Mouse (Mus musculus) cerebellum, adult (tissue): ENCODE results near the gene Bcas1.

ENCODE experiments used
- ATAC-seq: cut with Nextera tagmentation; 2 replicates; pipeline ENCODE4 v1.9.2; 2017; ENCODE audit warnings: mild to moderate bottlenecking, moderate library complexity, mixed read lengths; ENCODE audit not compliant: insufficient number of reproducible peaks, low FRiP score, low TSS enrichment

Gene Bcas1

GRCm38 (mm10) chr2:170352273-170352672, 75.4 kb downstream of the Bcas1 start:
- ATAC-seq: no peak

- ATAC-seq: no peak
Observed at GRCm38 (mm10) chr2:170351847-170352246, 75.8 kb downstream of the Bcas1 start.

GRCm38 (mm10) chr2:170349784-170350183, 77.9 kb downstream of the Bcas1 start:
- ATAC-seq: no peak

GRCm38 (mm10) chr2:170349096-170349495, 78.5 kb downstream of the Bcas1 start:
- no peak for ATAC-seq

- no peak for ATAC-seq
Observed at GRCm38 (mm10) chr2:170347131-170347765, 80.4 kb downstream of the Bcas1 start.

GRCm38 (mm10) chr2:170345410-170345793, 82.2 kb downstream of the Bcas1 start:
- ATAC-seq: no peak

- no peak for ATAC-seq
Observed at GRCm38 (mm10) chr2:170344502-170345409, 82.9 kb downstream of the Bcas1 start.

GRCm38 (mm10) chr2:170343819-170344317, 83.8 kb downstream of the Bcas1 start:
- no peak for ATAC-seq

- ATAC-seq: no peak
Observed at GRCm38 (mm10) chr2:170343133-170343818, 84.4 kb downstream of the Bcas1 start.

- ATAC-seq: no peak
Observed at GRCm38 (mm10) chr2:170342312-170342830, 85.3 kb downstream of the Bcas1 start.

GRCm38 (mm10) chr2:170341179-170341578, 86.5 kb downstream of the Bcas1 start:
- no peak for ATAC-seq

GRCm38 (mm10) chr2:170336266-170336760, 91.3 kb downstream of the Bcas1 start:
- no peak for ATAC-seq

GRCm38 (mm10) chr2:170335168-170335567, 92.5 kb downstream of the Bcas1 start:
- no peak for ATAC-seq

GRCm38 (mm10) chr2:170331870-170332269, 95.8 kb downstream of the Bcas1 start:
- no peak for ATAC-seq

GRCm38 (mm10) chr2:170330466-170330865, 97.2 kb downstream of the Bcas1 start:
- ATAC-seq: no peak

GRCm38 (mm10) chr2:170329921-170330320, 97.7 kb downstream of the Bcas1 start:
- ATAC-seq: no peak

- ATAC-seq: 0 out of 2 replicates have a peak, but pooled peaks have one; percentile 42
Observed at GRCm38 (mm10) chr2:170323925-170324347, 103.7 kb downstream of the Bcas1 start.

GRCm38 (mm10) chr2:170322013-170322414, 105.6 kb downstream of the Bcas1 start:
- no peak for ATAC-seq

- ATAC-seq: no peak
Observed at GRCm38 (mm10) chr2:170321579-170321978, 106.1 kb downstream of the Bcas1 start.
